Mouse (Mus musculus): Measurements from ENCODE around the gene Ankrd13c.

Ankrd13c gene

GRCm38 (mm10) chr3:157947383-157948280 lies 593 bp downstream of the Ankrd13c start:
- DNase-seq (ENCODE audit: extremely low read depth, low read depth, low spot score), result no peak

- no peak for DNase-seq (ENCODE audit: extremely low read depth, low read depth, low spot score)
These were observed 5.7 kb downstream of the Ankrd13c start for GRCm38 (mm10) chr3:157952716-157953115.

GRCm38 (mm10) chr3:157955466-157955865 lies 8.4 kb downstream of the Ankrd13c start:
- no peak for DNase-seq (ENCODE audit: extremely low read depth, low read depth, low spot score)

DNA sequence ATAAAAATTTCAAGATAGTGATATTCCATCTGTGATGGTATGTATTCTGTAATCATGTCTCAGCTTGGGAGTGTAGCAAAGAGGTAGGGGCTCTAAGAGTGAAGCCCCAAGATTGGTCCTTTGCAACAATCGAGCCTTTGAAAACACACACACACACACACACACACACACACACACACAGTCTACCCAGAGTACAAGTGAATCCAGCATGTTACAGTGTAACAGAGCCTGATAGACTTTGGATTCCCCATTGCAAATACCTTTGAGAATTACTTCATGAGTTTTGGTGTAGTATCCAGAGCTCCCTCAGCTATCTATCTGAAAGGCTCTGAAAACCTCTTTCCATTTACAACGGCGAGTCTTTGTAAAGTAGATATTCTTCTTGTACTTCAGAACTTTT lies 9.2 kb downstream of the Ankrd13c start:
- DNase-seq (ENCODE audit: extremely low read depth, low read depth, low spot score), result no peak

- DNase-seq (ENCODE audit: extremely low read depth, low read depth, low spot score), result no peak
These were observed 10.3 kb downstream of the Ankrd13c start for GRCm38 (mm10) chr3:157957320-157957719.

GRCm38 (mm10) chr3:157971151-157971550 lies 24.1 kb downstream of the Ankrd13c start:
- no peak for DNase-seq (ENCODE audit: extremely low read depth, low read depth, low spot score)

DNA sequence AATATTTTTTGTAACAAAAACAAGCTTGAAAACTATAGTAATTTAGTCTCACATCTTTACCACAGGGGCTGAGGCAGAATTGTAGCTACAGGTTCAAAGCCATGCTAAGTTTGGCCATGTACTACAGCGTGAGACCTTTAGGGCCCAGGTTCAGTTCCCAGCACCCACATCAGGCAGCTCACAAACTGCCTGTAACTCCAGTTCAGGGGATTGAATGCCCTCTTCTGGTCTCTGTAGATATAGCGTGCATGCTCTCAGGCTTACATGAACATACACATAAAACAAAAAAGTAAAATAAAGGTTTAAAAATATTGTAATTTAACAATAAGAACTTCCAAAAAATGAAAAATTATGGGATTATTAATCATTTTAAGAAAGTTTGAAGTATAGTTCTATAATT lies 26.2 kb downstream of the Ankrd13c start:
- no peak for DNase-seq (ENCODE audit: extremely low read depth, low read depth, low spot score)

- DNase-seq (ENCODE audit: extremely low read depth, low read depth, low spot score), result no peak
These were observed 32.6 kb downstream of the Ankrd13c start for GRCm38 (mm10) chr3:157979619-157980018.

GRCm38 (mm10) chr3:157993322-157993721 lies 46.3 kb downstream of the Ankrd13c start:
- no peak for DNase-seq (ENCODE audit: extremely low read depth, low read depth, low spot score)

- no peak for DNase-seq (ENCODE audit: extremely low read depth, low read depth, low spot score)
These were observed 48.7 kb downstream of the Ankrd13c start for GRCm38 (mm10) chr3:157995726-157996125.

- DNase-seq (ENCODE audit: extremely low read depth, low read depth, low spot score), result no peak
These were observed 51.8 kb downstream of the Ankrd13c start for GRCm38 (mm10) chr3:157998742-157999369.

- DNase-seq (ENCODE audit: extremely low read depth, low read depth, low spot score), result no peak
These were observed 61.6 kb downstream of the Ankrd13c start for GRCm38 (mm10) chr3:158008647-158009046.

GRCm38 (mm10) chr3:158009762-158010320 lies 62.8 kb downstream of the Ankrd13c start:
- DNase-seq (ENCODE audit: extremely low read depth, low read depth, low spot score), result no peak

GRCm38 (mm10) chr3:158031371-158031925 lies 84.4 kb downstream of the Ankrd13c start:
- no peak for DNase-seq (ENCODE audit: extremely low read depth, low read depth, low spot score)

GRCm38 (mm10) chr3:158032106-158032505 lies 85.1 kb downstream of the Ankrd13c start:
- no peak for DNase-seq (ENCODE audit: extremely low read depth, low read depth, low spot score)

DNA sequence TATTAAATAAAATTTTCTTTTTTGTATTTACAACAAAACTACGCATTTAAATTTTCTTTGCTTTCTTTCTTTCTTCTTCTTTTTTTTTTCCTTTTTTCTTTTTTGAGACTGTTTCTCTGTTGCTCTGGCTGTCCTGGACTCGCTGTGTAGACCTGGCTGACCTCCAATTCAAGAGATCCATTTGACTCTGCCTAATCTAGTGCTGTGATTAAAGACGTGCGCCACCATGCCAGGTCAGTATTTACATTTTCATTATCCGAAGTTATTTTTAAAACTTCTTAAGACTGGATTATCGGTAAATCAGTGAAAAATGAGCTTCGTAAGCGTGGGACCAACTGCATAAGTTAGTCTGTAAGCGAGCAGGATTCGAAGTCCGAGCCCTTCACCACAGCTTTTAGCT lies 88.8 kb downstream of the Ankrd13c start:
- no peak for DNase-seq (ENCODE audit: extremely low read depth, low read depth, low spot score)

DNA sequence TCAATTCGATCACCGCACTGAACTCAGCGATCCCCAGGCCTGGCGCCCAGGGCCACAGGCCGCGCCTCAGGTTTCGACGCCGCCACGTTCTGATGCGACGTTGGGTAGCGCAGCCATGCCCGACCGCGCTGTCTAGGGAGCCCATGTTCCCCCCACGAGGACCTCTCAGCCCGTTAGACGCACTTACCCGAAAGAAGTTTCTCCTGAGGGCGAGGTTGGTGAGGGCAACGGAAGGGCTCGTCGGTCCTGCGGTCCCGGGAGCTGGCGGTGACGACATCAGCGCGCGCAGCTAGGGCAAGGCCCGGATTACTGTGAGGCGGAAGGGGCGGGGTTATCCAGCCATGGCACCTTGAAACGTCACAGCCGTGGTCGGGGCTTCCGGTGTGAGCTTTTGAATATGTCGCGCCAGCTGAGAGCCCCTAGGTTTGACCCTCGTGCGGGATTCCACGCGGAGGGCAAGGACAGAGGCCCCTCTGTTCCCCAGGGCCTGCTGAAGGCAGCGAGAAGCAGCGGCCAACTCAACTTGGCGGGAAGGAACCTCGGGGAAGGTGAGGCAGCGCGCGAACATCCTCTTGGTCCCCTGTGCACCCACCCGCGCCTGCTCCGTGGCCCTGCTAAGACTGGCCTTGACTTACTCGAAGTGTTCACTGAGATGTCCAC lies 89.4 kb downstream of the Ankrd13c start, which contains the start of the genes Srsf11 and Lrrc40:
Gene Srsf11, minus strand, starts transcription at position 311 of the 660 bp plus-strand sequence.
Gene Lrrc40, plus strand, starts transcription at position 334 of the 660 bp plus-strand sequence.
- peak; percentile 45 for DNase-seq (ENCODE audit: extremely low read depth, low read depth, low spot score)

- no peak for DNase-seq (ENCODE audit: extremely low read depth, low read depth, low spot score)
These were observed 91.1 kb downstream of the Ankrd13c start for GRCm38 (mm10) chr3:158038106-158038505.

DNA sequence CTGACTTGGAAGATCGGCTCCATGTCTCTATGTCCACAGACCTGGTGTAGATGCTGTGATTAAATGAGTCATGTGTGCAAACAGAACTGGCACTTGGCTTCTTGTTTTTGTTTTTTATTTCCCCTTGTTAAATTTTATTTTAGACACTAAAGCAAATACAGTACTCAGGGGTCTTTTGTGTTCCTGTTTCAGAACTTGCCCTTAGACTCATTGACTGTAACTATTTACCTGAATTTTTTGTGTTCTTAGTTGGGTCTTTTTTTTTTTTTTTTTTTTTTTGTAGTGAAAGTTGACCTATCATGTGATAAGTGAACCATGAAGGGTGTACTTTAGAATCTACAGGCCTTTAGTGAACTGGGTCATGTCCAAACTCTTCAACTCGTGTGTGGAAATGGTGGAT lies 93.7 kb downstream of the Ankrd13c start:
- DNase-seq (ENCODE audit: extremely low read depth, low read depth, low spot score), result no peak

- no peak for DNase-seq (ENCODE audit: extremely low read depth, low read depth, low spot score)
These were observed 102.5 kb downstream of the Ankrd13c start for GRCm38 (mm10) chr3:158049508-158049907.
